Mouse (Mus musculus) ES-Bruce4 (cell line): ENCODE results near the gene Prl3c1.

ENCODE experiments used
- CTCF ChIP-seq: IDR thresholded peaks from one replicate; pipeline ENCODE4 v1.8.1; 2011; ENCODE audit warnings: low read depth, low read length
- EP300 ChIP-seq: IDR thresholded peaks from 2 replicates; pipeline ENCODE4 v1.6.1; 2011; ENCODE audit warnings: low read depth, low read length; ENCODE audit not compliant: insufficient read depth
- POLR2A ChIP-seq: IDR thresholded peaks from one replicate; pipeline ENCODE4 v1.8.1; 2011; ENCODE audit warnings: low read length; ENCODE audit not compliant: insufficient read depth

DNA sequence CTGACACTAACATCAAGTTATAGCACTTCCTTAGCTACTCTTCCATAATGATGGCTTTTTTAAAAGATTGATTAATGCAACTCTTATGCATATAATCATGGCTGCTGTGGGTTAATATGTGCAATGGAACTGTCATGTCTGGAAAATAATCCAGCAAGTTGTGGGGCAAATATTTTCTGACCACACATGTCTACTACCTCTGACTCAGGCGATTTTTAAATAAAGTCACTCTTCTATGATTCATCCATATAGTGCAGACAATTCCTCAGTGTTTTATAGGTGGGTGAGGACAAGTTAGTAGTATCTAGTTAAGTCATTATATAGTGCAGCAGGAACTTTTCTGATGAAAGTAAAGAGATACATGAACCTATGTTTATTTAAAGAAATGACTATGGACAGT, 48.2 kb upstream of the Prl3c1 start:
- TF ChIP-seq POLR2A (no peak), EP300 (no peak), CTCF (no peak)
